Mouse (Mus musculus) megakaryocyte, embryonic 14.5 days (primary cell): ENCODE results near the gene Iyd.

ENCODE experiments used
- FLI1 ChIP-seq: IDR thresholded peaks from 2 replicates; pipeline ENCODE4 v1.6.1; 2012; ENCODE audit warnings: low read length, inconsistent platforms, mixed read lengths
- GATA1 ChIP-seq: IDR thresholded peaks from 3 replicates; pipeline ENCODE4 v1.6.1; 2012; ENCODE audit warnings: mixed read lengths, low read length, inconsistent platforms, borderline replicate concordance

DNA sequence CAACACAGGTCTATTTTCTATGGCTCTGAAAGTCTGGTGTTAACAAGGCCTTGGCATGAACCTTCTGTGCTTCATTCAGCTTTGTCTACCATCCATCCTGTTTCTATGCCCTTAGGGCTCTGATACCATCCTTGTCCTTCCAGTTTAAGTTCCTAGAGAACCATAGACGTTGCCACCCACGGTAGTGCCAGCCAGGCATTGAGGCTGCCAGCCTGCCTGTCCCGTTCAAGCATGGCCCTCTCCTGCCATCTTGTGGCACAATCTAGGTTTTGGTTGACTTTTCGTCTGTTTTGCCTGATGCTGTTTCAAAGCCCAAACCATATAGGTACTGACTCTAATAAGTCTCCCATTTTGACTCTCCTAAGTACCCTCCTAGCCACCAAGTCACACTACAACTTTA, 8.7 kb upstream of the Iyd start:
- TF ChIP-seq GATA1 (no peak), FLI1 (no peak)
